Comparison of ENCODE assay signal across 8 mouse cellular contexts in the genomic region with DNA sequence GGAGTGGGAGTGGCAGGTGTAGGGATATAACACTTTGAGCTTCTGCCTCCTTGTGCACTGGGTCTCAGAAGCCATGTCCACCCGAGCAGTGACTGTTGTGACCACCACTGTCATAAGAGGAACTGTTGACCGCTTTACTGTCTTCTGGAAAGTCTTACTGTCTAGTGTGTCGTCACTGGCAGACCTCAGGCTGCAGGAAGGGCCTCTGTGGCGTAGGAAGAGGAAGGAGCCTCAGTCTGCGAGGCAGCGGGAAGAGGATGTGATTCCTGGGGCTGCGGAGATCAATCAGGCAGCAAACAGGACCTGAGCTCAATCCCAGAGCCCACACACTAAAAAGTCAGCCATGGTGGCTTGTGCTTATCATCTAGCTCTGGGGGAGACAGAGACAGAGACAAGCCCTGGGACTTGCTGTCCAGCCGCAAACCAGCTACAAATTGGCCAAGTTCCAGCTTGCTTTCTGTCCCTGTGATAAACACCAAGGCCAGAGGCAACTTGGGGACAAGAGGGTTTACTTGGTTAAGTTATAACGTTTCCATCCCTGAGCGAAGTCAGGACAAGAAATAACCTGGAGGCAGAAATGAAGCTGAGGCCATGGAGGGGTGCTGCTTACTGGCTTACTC. TPM values are rescaled to one million over a fixed set of nuclear protein-coding genes. Genes with fewer than 3 reads are reported as not detected.
DNase-seq lines count a peak whose midpoint lies in the region; ATAC-seq and TF ChIP-seq lines count a peak whose summit lies in the region.

No protein-coding gene starts in this region.

- DNase-seq in kidney, adult 2 months, result peak; percentile 30
- no peak for DNase-seq in kidney, postnatal 25 days
- DNase-seq in brain, adult 2 months (ENCODE audit: low read depth, low spot score), result peak; percentile 40
- peak; percentile 37 for DNase-seq in heart, postnatal 4 days
- no peak for DNase-seq in midbrain, postnatal 0 days (ENCODE audit: low spot score)
- DNase-seq in ovary, postnatal 36 days (ENCODE audit: low spot score), result no peak
- DNase-seq in hindbrain, embryonic 11.5 days (ENCODE audit: low spot score), result no peak

- H3K4me2 ChIP-seq in midbrain, postnatal 0 days (ENCODE audit: low read depth, low read length, poor library complexity, severe bottlenecking), result no peak overlapping the region
- no peak overlapping the region for H3K4me2 ChIP-seq in hindbrain, embryonic 11.5 days (replicated peaks; ENCODE audit: low read depth, low read length)

- WGBS in kidney, adult 2 months, result 62% methylated on average over 10 of the region's 10 CpGs
- 82% methylated on average over 10 of the region's 10 CpGs for WGBS in midbrain, postnatal 0 days
- 83% methylated on average over 10 of the region's 10 CpGs for WGBS in hindbrain, embryonic 11.5 days

- no peak for TF ChIP-seq POLR2A in kidney, adult 2 months (IDR thresholded peaks at IDR 0.05; ENCODE audit: low read depth, low read length)

- H3K9me3 ChIP-seq in midbrain, postnatal 0 days (ENCODE audit: low read length), result no peaks in the 10 kb centered on the region
- no peaks in the 10 kb centered on the region for H3K9me3 ChIP-seq in hindbrain, embryonic 11.5 days (ENCODE audit: control insufficient read depth, low read length)

- H3K4me1 ChIP-seq in kidney, adult 2 months (ENCODE audit: control insufficient read depth, insufficient read depth, low read length), result no peaks in the 10 kb centered on the region
- H3K4me1 ChIP-seq in midbrain, postnatal 0 days (ENCODE audit: insufficient read depth, low read length), result no peaks in the 10 kb centered on the region
- no peaks in the 10 kb centered on the region for H3K4me1 ChIP-seq in hindbrain, embryonic 11.5 days (replicated peaks; ENCODE audit: control insufficient read depth, insufficient read depth, low read length)

- ATAC-seq in megakaryocyte, adult 5-6 weeks (ENCODE audit: poor library complexity, severe bottlenecking), result peak; percentile 87
- no peak for ATAC-seq in midbrain, postnatal 0 days (ENCODE audit: low FRiP score)
- no peak for ATAC-seq in hindbrain, embryonic 11.5 days (ENCODE audit: low FRiP score)

- H3K27me3 ChIP-seq in kidney, adult 2 months (replicated peaks; ENCODE audit: control insufficient read depth, insufficient read depth, low read length), result no peaks in the 10 kb centered on the region
- 0 out of 2 replicates have a peak, but pooled peaks cover 4% of the 10 kb centered on the region for H3K27me3 ChIP-seq in midbrain, postnatal 0 days (ENCODE audit: insufficient read depth, low read length)
- H3K27me3 ChIP-seq in hindbrain, embryonic 11.5 days (ENCODE audit: control insufficient read depth, insufficient read depth, low read length), result no peaks in the 10 kb centered on the region

- TF ChIP-seq CTCF in kidney, adult 2 months (conservative IDR thresholded peaks at IDR 0.05; ENCODE audit: insufficient read depth, insufficient read length, low read depth, low read length), result no peak
- TF ChIP-seq CTCF in midbrain, postnatal 0 days (IDR thresholded peaks at IDR 0.05), result no peak

- no peaks in the 10 kb centered on the region for H3K36me3 ChIP-seq in kidney, adult 2 months (ENCODE audit: control insufficient read depth, insufficient read depth, low read length)
- H3K36me3 ChIP-seq in midbrain, postnatal 0 days (ENCODE audit: insufficient read depth, low read length), result no peaks in the 10 kb centered on the region
- H3K36me3 ChIP-seq in hindbrain, embryonic 11.5 days (ENCODE audit: control insufficient read depth, insufficient read depth, low read length), result no peaks in the 10 kb centered on the region

- H3K27ac ChIP-seq in kidney, adult 2 months (ENCODE audit: insufficient read depth, low read depth, low read length), result no peak overlapping the region; the same call in 1 of the 2 replicates
- no peak overlapping the region for H3K27ac ChIP-seq in midbrain, postnatal 0 days (ENCODE audit: low read depth, low read length)
- no peak overlapping the region for H3K27ac ChIP-seq in hindbrain, embryonic 11.5 days (ENCODE audit: low read depth, low read length)

- H3K4me3 ChIP-seq in kidney, adult 2 months (ENCODE audit: insufficient read depth, low read depth, low read length), result no peak overlapping the region
- no peak overlapping the region for H3K4me3 ChIP-seq in midbrain, postnatal 0 days (ENCODE audit: low read depth, low read length)
- no peak overlapping the region for H3K4me3 ChIP-seq in hindbrain, embryonic 11.5 days (ENCODE audit: low read depth, low read length)

- H3K9ac ChIP-seq in midbrain, postnatal 0 days (replicated peaks; ENCODE audit: low read length, poor library complexity, severe bottlenecking), result no peak overlapping the region
- no peak overlapping the region for H3K9ac ChIP-seq in hindbrain, embryonic 11.5 days (ENCODE audit: low read depth, low read length)

RNA-seq across cellular contexts. Expression of gene Ncf4, which starts 13.8 kb away (rescaled TPM):
- polyA plus RNA-seq in kidney, adult 2 months (2012; rRNA removed), result 2.9 and 4.8 TPM in 2 replicates
- total RNA-seq in heart, postnatal 4 days (2021), result 1 to 10 TPM; 1.9 to 2.1 TPM
- 367 and 392 TPM in 2 replicates for total RNA-seq in megakaryocyte, adult 5-6 weeks (2015)
- 250 and 266 TPM in 2 replicates for total RNA-seq in megakaryocyte, adult 5-6 weeks (2017)
- total RNA-seq in midbrain, postnatal 0 days (2014; rRNA removed), result 0.22 and 0.42 TPM in 2 replicates
- polyA plus RNA-seq in midbrain, postnatal 0 days (2015; fragmentation: Nextera tagmentation; extraction: Ambion mirVana), result 0.65 and 1.1 TPM in 2 replicates
- 6.9 and 7.9 TPM in 2 replicates for polyA plus RNA-seq in hindbrain, embryonic 11.5 days (2014; fragmentation: Nextera tagmentation; extraction: Ambion mirVana)

RNA-seq across cellular contexts. Expression of gene Csf2rb2, which starts 47.2 kb away (rescaled TPM):
- polyA plus RNA-seq in kidney, adult 2 months (2012; rRNA removed), result 1.4 and 7.1 TPM in 2 replicates
- total RNA-seq in heart, postnatal 4 days (2021), result 1 to 10 TPM; 1.1 to 1.2 TPM
- 34.0 and 38.5 TPM in 2 replicates for total RNA-seq in megakaryocyte, adult 5-6 weeks (2015)
- 8.2 and 12.2 TPM in 2 replicates for total RNA-seq in megakaryocyte, adult 5-6 weeks (2017)
- 0.11 and 0.14 TPM in 2 replicates for total RNA-seq in midbrain, postnatal 0 days (2014; rRNA removed)
- 0.28 and 0.34 TPM in 2 replicates for polyA plus RNA-seq in midbrain, postnatal 0 days (2015; fragmentation: Nextera tagmentation; extraction: Ambion mirVana)
- polyA plus RNA-seq in hindbrain, embryonic 11.5 days (2014; fragmentation: Nextera tagmentation; extraction: Ambion mirVana), result 0.34 and 0.39 TPM in 2 replicates

RNA-seq across cellular contexts. Expression of gene Pvalb, which starts 52.2 kb away (rescaled TPM):
- 16.8 and 53.3 TPM in 2 replicates for polyA plus RNA-seq in kidney, adult 2 months (2012; rRNA removed)
- total RNA-seq in heart, postnatal 4 days (2021), result under 1 TPM; 0.76 to 0.95 TPM
- not detected in 2 replicates for total RNA-seq in megakaryocyte, adult 5-6 weeks (2015)
- not detected in 2 replicates for total RNA-seq in megakaryocyte, adult 5-6 weeks (2017)
- total RNA-seq in midbrain, postnatal 0 days (2014; rRNA removed), result 0.61 and 3.6 TPM in 2 replicates
- 1.9 and 3.3 TPM in 2 replicates for polyA plus RNA-seq in midbrain, postnatal 0 days (2015; fragmentation: Nextera tagmentation; extraction: Ambion mirVana)
- polyA plus RNA-seq in hindbrain, embryonic 11.5 days (2014; fragmentation: Nextera tagmentation; extraction: Ambion mirVana), result 1.2 and 1.7 TPM in 2 replicates

Comparison
In these comparisons a context has a peak if more than half of its experiments do, and no peak if none do; other contexts are left out.
1. DNase-seq: peak in kidney, adult 2 months (single experiment), brain, adult 2 months (single experiment) and heart, postnatal 4 days (single experiment); none in kidney, postnatal 25 days (0 of 2), midbrain, postnatal 0 days (single experiment), ovary, postnatal 36 days (single experiment) and hindbrain, embryonic 11.5 days (single experiment).
2. RNA of gene Ncf4, which starts 13.8 kb away (total RNA-seq): 250 to 392 TPM in megakaryocyte, adult 5-6 weeks; 1.9 to 2.1 TPM in heart, postnatal 4 days and 0.22 to 0.42 TPM in midbrain, postnatal 0 days; every median in the first group is over 10 times any median in the second.